Mouse (Mus musculus): ENCODE measurements around the gene Nup62. TPM values are rescaled to one million over a fixed set of nuclear protein-coding genes. Genes with fewer than 3 reads are reported as not detected.

Nup62 gene
- polyA plus RNA-seq, 1 experiment from 2014 or later = 51.0 TPM

DNA sequence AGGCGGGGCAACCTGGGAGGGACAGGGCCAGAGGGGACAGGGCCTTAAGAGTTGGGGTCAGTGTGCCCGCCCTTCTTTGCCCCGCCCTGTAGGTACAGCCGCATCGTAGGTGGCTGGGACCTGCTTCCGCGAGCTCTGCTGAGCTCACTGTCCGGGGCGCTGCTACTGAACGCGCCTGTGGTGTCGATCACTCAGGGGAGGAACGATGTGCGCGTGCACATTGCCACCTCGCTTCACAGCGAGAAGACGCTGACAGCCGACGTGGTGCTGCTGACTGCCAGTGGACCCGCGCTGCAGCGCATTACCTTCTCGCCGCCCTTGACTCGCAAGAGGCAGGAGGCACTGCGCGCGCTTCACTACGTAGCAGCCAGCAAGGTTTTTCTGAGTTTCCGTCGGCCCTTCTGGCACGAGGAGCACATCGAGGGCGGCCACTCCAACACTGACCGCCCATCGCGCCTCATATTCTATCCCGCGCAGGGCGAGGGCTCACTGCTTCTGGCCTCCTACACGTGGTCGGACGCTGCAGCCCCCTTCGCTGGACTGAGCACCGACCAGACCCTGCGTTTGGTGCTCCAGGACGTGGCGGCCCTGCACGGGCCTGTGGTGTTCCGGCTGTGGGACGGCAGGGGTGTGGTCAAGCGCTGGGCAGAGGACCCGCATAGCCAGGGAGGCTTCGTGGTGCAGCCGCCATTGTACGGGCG, 23.8 kb downstream of the Nup62 start:
- no peak overlapping the region for H3K27ac ChIP-seq (replicated peaks)
- peak overlapping the region; percentile 23 for H3K4me3 ChIP-seq
- no peaks in the 10 kb centered on the region for H3K9me3 ChIP-seq
- peaks cover 24% of the 10 kb centered on the region for H3K4me1 ChIP-seq (replicated peaks)
- H3K27me3 ChIP-seq = peaks cover 40% of the 10 kb centered on the region
- H3K4me2 ChIP-seq = peak overlapping the region; percentile 49
- peak overlapping the region; percentile 65 for H3K9ac ChIP-seq
- peaks cover 44% of the 10 kb centered on the region for H3K36me3 ChIP-seq
- peak; percentile 45 for ATAC-seq (ENCODE audit: low read depth)
- 1% methylated on average over 58 of the region's 58 CpGs for WGBS

GRCm38 (mm10) chr7:44840426-44840825, 24.5 kb downstream of the Nup62 start:
- WGBS = 41% methylated on average over 14 of the region's 14 CpGs
- Histone ChIP-seq H3K27ac (replicated peaks) (no peak overlapping the region), H3K4me3 (peak overlapping the region; percentile 23; the same call in 1 of the 2 replicates), H3K27me3 (peaks cover 40% of the 10 kb centered on the region), H3K36me3 (peaks cover 52% of the 10 kb centered on the region), H3K4me1 (replicated peaks) (peaks cover 24% of the 10 kb centered on the region), H3K9ac (peak overlapping the region; percentile 65; the same call in 1 of the 2 replicates), H3K4me2 (peak overlapping the region; percentile 49), H3K9me3 (no peaks in the 10 kb centered on the region)
- no peak for ATAC-seq (ENCODE audit: low read depth)

DNA sequence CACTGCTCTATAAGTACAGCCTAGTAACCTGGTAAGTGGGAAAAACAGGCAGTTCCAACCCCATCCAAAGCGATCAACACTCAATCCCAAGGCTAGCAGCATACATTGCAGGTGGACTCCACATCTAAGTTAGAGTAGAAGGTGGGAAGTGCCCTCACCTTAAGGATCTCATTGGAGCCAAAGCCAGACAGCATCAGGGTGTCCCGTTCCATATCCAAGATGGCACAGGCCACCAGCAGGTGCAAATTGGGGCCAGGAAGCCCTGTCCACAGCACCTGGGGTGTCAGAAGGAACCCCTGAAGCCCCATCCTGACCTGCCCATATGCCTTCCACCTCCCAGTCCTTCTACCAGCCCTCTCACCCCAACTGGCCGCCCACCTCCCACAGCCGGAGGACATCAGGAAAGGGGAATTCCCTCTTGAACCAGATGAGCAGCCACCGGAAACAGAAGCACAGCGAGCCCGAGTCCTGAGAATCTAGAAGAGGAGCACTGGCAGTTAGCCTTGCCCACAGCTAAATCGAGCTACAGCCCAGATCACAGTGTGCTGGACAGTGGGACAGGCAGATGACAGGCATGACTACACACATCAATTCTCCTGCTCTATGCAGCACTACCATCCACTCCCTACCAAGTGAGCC, 26.1 kb downstream of the Nup62 start:
- Histone ChIP-seq H3K27me3 (peaks cover 40% of the 10 kb centered on the region), H3K4me2 (no peak overlapping the region), H3K4me3 (no peak overlapping the region), H3K4me1 (replicated peaks) (peaks cover 21% of the 10 kb centered on the region), H3K27ac (replicated peaks) (no peak overlapping the region), H3K9me3 (no peaks in the 10 kb centered on the region), H3K9ac (no peak overlapping the region; the same call in 1 of the 2 replicates), H3K36me3 (peaks cover 67% of the 10 kb centered on the region)
- no peak for ATAC-seq (ENCODE audit: low read depth)
- 93% methylated on average over 8 of the region's 8 CpGs for WGBS

GRCm38 (mm10) chr7:44845006-44845405, 29.1 kb downstream of the Nup62 start:
- Histone ChIP-seq H3K9me3 (no peaks in the 10 kb centered on the region), H3K9ac (no peak overlapping the region), H3K4me3 (no peak overlapping the region), H3K4me2 (no peak overlapping the region), H3K27me3 (peaks cover 24% of the 10 kb centered on the region), H3K4me1 (replicated peaks) (peaks cover 18% of the 10 kb centered on the region), H3K36me3 (peaks cover 67% of the 10 kb centered on the region), H3K27ac (replicated peaks) (no peak overlapping the region)
- ATAC-seq (ENCODE audit: low read depth) = no peak
- 95% methylated on average over 10 of the region's 10 CpGs for WGBS

GRCm38 (mm10) chr7:44846804-44847203, 30.9 kb downstream of the Nup62 start:
- H3K27me3 ChIP-seq = peaks cover 7% of the 10 kb centered on the region
- no peak overlapping the region for H3K4me3 ChIP-seq
- 92% methylated on average over 7 of the region's 7 CpGs for WGBS
- H3K4me1 ChIP-seq (replicated peaks) = peaks cover 24% of the 10 kb centered on the region
- no peak for ATAC-seq (ENCODE audit: low read depth)
- H3K27ac ChIP-seq (replicated peaks) = no peak overlapping the region
- H3K4me2 ChIP-seq = no peak overlapping the region
- H3K9ac ChIP-seq = no peak overlapping the region
- H3K36me3 ChIP-seq = peaks cover 51% of the 10 kb centered on the region
- H3K9me3 ChIP-seq = no peaks in the 10 kb centered on the region

- Histone ChIP-seq H3K9me3 (no peaks in the 10 kb centered on the region), H3K36me3 (peaks cover 46% of the 10 kb centered on the region), H3K4me1 (replicated peaks) (peaks cover 30% of the 10 kb centered on the region), H3K4me3 (peak overlapping the region; percentile 84), H3K27ac (replicated peaks) (peak overlapping the region; percentile 98), H3K27me3 (no peaks in the 10 kb centered on the region), H3K9ac (peak overlapping the region; percentile 74), H3K4me2 (peak overlapping the region; percentile 84)
- no peak for ATAC-seq (ENCODE audit: low read depth)
- WGBS = 86% methylated on average over 5 of the region's 5 CpGs
These were observed 31.9 kb downstream of the Nup62 start for GRCm38 (mm10) chr7:44847772-44848171.

DNA sequence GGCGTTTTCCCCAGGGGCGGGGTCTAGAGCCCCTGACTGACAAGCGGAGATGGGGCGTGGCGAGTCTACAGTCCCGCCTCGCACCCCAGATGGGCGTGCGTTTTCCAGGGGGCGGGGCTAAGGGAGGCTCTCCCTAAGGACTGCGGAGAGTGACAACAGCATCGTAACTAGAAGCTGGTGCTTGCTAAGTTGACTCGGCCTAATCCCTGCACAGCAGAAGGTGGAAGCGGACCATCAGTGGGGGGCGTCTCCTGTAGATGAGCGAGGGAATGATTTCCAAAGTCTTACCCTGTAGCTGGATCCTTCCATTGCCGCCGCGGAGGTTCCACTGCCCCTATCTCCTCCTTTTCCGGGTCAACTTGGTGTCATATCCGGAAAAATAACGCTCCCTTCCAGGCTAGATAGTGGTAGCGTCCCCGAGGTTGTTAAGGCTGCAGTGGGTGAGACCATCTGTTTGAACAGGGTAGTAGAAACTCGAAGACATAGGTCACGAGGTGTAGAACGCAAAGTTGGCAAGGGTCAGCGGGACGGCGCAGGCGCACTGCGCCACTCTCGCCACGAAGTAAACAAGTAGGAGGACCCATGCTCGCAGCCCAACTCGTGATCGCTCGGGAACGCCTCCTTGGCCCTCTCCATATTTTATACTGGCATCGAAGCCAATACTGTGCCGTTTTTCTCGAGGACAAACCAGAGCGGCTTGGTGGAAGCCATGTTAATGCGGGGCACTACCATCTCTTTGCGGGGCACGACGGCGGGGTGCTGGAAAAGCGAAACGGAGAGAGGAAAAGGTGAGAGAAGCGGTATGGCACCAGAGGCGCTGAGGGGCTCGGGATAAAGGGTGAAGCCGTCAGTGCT, 32.9 kb downstream of the Nup62 start, which contains the start of the genes Akt1s1 and Tbc1d17:
TSS of gene Akt1s1 (plus strand) at position 431 of the 855 bp plus-strand sequence.
TSS of gene Tbc1d17 (minus strand) at position 519 of the 855 bp plus-strand sequence.
- peak within 1 kb of the TSS; percentile 89 for H3K9ac ChIP-seq
- H3K27me3 ChIP-seq = no peaks in the 10 kb centered on the region
- peaks cover 44% of the 10 kb centered on the region for H3K36me3 ChIP-seq
- peak; percentile 88 for ATAC-seq (ENCODE audit: low read depth)
- H3K4me3 ChIP-seq = peak within 1 kb of the TSS; percentile 84
- H3K27ac ChIP-seq (replicated peaks) = peak within 1 kb of the TSS; percentile 98
- peaks cover 40% of the 10 kb centered on the region for H3K4me1 ChIP-seq (replicated peaks)
- H3K9me3 ChIP-seq = no peaks in the 10 kb centered on the region
- H3K4me2 ChIP-seq = peak within 1 kb of the TSS; percentile 84
- under 1% methylated on average over 54 of the region's 54 CpGs for WGBS

DNA sequence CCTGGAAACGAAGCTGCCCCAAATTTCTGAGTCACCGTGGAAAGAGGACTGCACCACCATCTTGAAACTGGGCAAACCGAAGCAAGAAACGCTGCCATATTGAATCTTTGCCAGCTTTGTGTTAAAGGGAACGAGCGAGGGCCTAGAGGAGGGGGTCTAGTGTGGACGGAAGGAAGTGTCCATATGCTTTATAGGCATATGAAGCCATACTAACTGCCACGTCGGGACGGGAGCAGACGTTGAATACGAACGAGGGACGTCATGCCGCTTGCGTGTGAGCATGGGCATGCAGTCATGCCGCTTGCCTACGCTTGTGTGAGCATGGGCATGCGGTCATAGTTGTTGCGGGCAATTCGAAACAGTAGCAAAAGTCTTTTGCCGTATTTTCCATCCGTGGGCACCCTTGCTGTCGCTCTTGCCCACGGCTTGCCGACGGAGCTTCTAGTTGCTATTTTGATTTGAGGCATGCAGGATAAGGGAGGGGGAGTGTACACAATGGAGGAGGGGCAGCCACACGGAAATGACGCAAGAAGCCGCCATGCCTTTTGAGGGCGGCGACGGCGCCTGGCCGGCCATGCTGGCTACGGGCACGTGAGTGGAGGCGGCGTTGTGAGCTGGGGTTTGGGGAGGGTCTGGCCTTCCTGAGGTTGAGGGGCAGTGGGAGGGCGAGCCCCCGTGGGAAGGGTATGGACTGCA, 33.7 kb downstream of the Nup62 start:
- Histone ChIP-seq H3K27ac (replicated peaks) (peak overlapping the region; percentile 98), H3K4me1 (replicated peaks) (peaks cover 48% of the 10 kb centered on the region), H3K9ac (peak overlapping the region; percentile 89), H3K4me3 (peak overlapping the region; percentile 84), H3K36me3 (peaks cover 39% of the 10 kb centered on the region), H3K4me2 (peak overlapping the region; percentile 84), H3K9me3 (no peaks in the 10 kb centered on the region), H3K27me3 (no peaks in the 10 kb centered on the region)
- peak; percentile 79 for ATAC-seq (ENCODE audit: low read depth)
- WGBS = under 1% methylated on average over 41 of the region's 41 CpGs

- H3K36me3 ChIP-seq = peaks cover 33% of the 10 kb centered on the region
- peak overlapping the region; percentile 84 for H3K4me3 ChIP-seq
- peak overlapping the region; percentile 89 for H3K9ac ChIP-seq
- peak; percentile 38 for ATAC-seq (ENCODE audit: low read depth)
- peak overlapping the region; percentile 84 for H3K4me2 ChIP-seq
- no peaks in the 10 kb centered on the region for H3K27me3 ChIP-seq
- no peaks in the 10 kb centered on the region for H3K9me3 ChIP-seq
- H3K27ac ChIP-seq (replicated peaks) = peak overlapping the region; percentile 98
- under 1% methylated on average over 33 of the region's 33 CpGs for WGBS
- H3K4me1 ChIP-seq (replicated peaks) = peaks cover 53% of the 10 kb centered on the region
These were observed 34.3 kb downstream of the Nup62 start for GRCm38 (mm10) chr7:44850146-44850545.

- H3K4me2 ChIP-seq = peak overlapping the region; percentile 84
- H3K9me3 ChIP-seq = no peaks in the 10 kb centered on the region
- H3K36me3 ChIP-seq = peaks cover 25% of the 10 kb centered on the region
- WGBS = 83% methylated on average over 8 of the region's 8 CpGs
- peak overlapping the region; percentile 84 for H3K4me3 ChIP-seq
- peaks cover 62% of the 10 kb centered on the region for H3K4me1 ChIP-seq (replicated peaks)
- peak overlapping the region; percentile 89 for H3K9ac ChIP-seq
- no peak for ATAC-seq (ENCODE audit: low read depth)
- H3K27ac ChIP-seq (replicated peaks) = peak overlapping the region; percentile 98
- no peaks in the 10 kb centered on the region for H3K27me3 ChIP-seq
These were observed 35.1 kb downstream of the Nup62 start for GRCm38 (mm10) chr7:44850789-44851624.
